In genomic region chr2:180018573-180018972, GRCm38 (mm10) we compare ENCODE assay signal across 18 mouse cellular contexts.
"Had no signal": no experiment of that assay in that cellular context is flagged by ENCODE, and none has a peak within 500 bp of the region (broad histone marks: within the 10 kb centered on the region; RNA-seq: fewer than 3 reads in every experiment).

No protein-coding gene starts in this region.

- H3K4me3 ChIP-seq: layer of hippocampus, adult 2 months; left cerebral cortex, adult 2 months; liver, embryonic 13.5 days; neural tube, embryonic 12.5 days; neural tube, embryonic 15.5 days; stomach, embryonic 15.5 days had no signal

- H3K4me2 ChIP-seq: liver, embryonic 13.5 days; midbrain, embryonic 11.5 days; neural tube, embryonic 12.5 days; neural tube, embryonic 15.5 days; stomach, embryonic 15.5 days had no signal

- DNase-seq: kidney, adult 18-20 months; kidney, postnatal 25 days; layer of hippocampus, postnatal 36 days; liver, embryonic 13.5 days; lung, adult 2 months; lung, postnatal 14 days; midbrain, embryonic 14.5 days; right cerebral cortex, adult 18-20 months; right cerebral cortex, postnatal 14 days; right cerebral cortex, postnatal 4 days; spleen, adult 18-20 months; thymus, postnatal 36 days had no signal

- H3K4me1 ChIP-seq: neural tube, embryonic 12.5 days had no signal

- H3K36me3 ChIP-seq: liver, embryonic 13.5 days; neural tube, embryonic 12.5 days; neural tube, embryonic 15.5 days; stomach, embryonic 15.5 days had no signal

- H3K9me3 ChIP-seq: liver, embryonic 13.5 days; neural tube, embryonic 12.5 days; neural tube, embryonic 15.5 days; stomach, embryonic 15.5 days had no signal

- H3K9ac ChIP-seq: liver, embryonic 13.5 days; neural tube, embryonic 12.5 days; neural tube, embryonic 15.5 days; stomach, embryonic 15.5 days had no signal

- H3K27ac ChIP-seq: layer of hippocampus, adult 2 months; left cerebral cortex, adult 2 months; liver, embryonic 13.5 days; neural tube, embryonic 12.5 days; neural tube, embryonic 15.5 days; stomach, embryonic 15.5 days had no signal
